Mouse (Mus musculus) spleen, adult 2 months (tissue): ENCODE measurements around the gene Scn1a.

ENCODE experiments used
- CTCF ChIP-seq: fragments of 200-500 bp; IDR thresholded peaks from 2 replicates; pipeline ENCODE4 v1.5.1; 2011; ENCODE audit warnings: mild to moderate bottlenecking, inconsistent platforms; ENCODE audit not compliant: insufficient read depth, insufficient read length, insufficient replicate concordance; ENCODE audit errors: extremely low read depth
- POLR2A ChIP-seq: fragments of 200-500 bp; IDR thresholded peaks from 2 replicates; pipeline ENCODE4 v1.6.1; 2011; ENCODE audit warnings: low read depth, low read length, inconsistent platforms

DNA sequence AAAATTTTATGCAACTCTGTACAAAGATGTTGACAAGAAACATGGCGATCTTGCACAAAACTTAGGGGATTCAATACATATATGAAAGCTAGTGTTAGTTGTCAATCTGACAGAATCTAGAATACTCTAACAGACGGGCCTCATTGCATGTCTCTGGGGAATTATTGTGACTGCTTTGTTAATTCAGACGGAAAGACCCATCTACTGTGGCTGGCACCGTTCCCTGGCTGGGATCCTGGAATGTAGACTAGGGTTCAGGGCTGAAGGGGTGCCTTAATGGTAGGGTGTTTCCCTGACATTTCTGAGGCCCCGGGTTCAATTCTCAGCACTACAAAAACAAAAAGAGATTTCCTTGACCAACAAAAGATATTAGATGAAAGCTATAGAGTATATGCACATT is 103.2 kb downstream of the Scn1a start:
- no peak for TF ChIP-seq CTCF
- no peak for TF ChIP-seq POLR2A
